Mouse (Mus musculus): ENCODE measurements at regions not wholly inside any gene's neighbourhood (a gene's known extent, or its start where the extent isn't known, plus 50 kb on each side); places are given as distances from the start of the nearest gene placed in this dataset.

GRCm38 (mm10) chr15:61428818-61429415 lies 506.1 kb upstream of the A1bg start:
- no peak for TF ChIP-seq SRF (IDR thresholded peaks at IDR 0.05; ENCODE audit: control insufficient read depth, insufficient read length, low read depth)
- no peak for TF ChIP-seq POLR2A (IDR thresholded peaks at IDR 0.05; ENCODE audit: insufficient read length, low read depth)
- TF ChIP-seq MYOD1 (IDR thresholded peaks at IDR 0.05; ENCODE audit: control insufficient read depth in 1 of 3, insufficient read length in 2 of 3, low read depth in 2 of 3) = no peak
- TF ChIP-seq TCF3 (IDR thresholded peaks at IDR 0.05; ENCODE audit: insufficient read length, low read depth) = no peak
- no peak for TF ChIP-seq E2F4 (IDR thresholded peaks at IDR 0.05; ENCODE audit: insufficient read depth)
- no peak for TF ChIP-seq USF1 (IDR thresholded peaks at IDR 0.05; ENCODE audit: low read depth)
- TF ChIP-seq TCF12 (IDR thresholded peaks at IDR 0.05; ENCODE audit: insufficient read depth, poor library complexity, severe bottlenecking) = no peak

All from myocyte (in vitro differentiated cells).